Mouse (Mus musculus) lung, adult 18-20 months (tissue): ENCODE measurements around the gene Pik3r1.
A peak's percentile ranks its signal among the peaks of the same experiment; 100 is the strongest.

ENCODE experiments used
- DNase-seq, 2 experiments: peaks; one replicate each; pipeline ENCODE4 v3.0.0; 2022; ENCODE audit warnings: mixed read lengths in 2 of 2

Gene Pik3r1

DNA sequence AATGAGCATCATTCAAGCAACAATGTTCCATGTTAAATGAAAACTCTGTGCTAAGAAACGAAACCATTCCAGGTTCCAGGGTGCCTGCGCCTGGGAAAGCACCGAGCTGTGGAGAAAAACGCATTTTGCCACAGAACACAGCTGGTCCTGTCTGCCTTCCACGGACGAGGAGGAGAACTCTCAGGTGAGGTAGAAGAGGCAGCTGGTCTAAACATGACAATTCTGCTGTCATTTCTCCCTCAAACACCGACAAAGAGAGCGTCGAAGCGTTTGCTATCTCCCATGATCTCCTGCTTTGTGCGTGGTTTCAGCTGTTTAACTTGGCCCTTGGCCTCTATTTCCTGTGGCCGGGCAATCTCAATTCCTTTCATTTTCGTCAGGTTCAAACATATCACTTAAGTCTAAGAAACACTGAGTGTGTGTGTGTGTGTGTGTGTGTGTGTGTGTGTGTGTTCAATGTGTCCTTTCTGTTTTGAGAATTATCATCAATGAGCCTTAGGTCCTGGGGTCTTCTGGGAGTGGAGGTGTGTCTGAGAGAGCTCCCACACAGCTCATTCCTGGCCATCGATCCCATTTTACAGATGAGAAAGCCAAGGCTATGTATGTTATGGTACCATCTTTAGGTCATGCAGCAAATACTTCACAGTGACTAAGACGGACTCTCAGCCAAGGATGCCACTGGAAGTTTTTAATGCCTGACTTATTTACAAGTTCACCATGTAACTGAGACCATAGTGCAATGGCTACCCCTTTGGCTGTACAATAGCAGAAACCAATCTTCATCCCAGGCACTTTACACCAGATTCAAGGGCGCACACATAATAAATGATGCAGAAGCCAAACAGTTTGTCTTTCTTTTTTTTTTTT is 31.3 kb downstream of the Pik3r1 start:
- DNase-seq = no peak

DNA sequence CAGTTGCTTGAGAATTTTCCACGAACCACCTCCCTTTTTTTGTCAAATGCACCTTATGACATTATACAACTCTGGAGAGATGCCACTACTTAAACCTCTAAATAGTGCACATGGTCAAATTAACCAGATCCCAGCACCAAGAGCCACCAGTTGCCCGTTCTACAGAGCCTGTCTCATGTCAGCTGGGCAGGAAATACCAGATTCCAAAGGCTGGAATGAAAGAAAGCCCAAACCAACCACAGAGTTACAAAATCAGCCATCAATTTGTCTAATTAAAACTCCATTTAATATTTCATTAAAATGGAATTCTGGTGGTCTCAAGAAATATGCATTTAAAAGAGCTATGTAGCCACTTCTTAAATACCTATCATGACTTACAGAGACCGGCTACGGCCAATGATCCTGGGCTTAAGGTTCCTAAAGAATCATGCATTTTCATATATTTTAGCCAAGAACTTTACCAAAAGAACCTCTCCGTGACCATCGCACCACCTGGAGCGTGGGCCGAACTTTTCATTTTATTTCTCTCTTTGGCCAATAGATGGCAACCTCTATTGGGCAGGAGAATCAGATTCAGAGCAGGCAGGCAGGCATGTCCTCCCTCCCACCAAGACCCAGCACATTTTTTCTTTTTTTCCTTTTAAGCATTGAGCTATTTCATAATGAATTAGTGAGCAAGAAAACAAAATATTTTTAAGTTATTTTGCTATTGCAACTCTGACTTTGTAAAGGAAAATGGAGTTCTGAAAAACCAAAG is 32.5 kb downstream of the Pik3r1 start:
- DNase-seq = peak in 1 of 2 experiments; percentile 45

DNA sequence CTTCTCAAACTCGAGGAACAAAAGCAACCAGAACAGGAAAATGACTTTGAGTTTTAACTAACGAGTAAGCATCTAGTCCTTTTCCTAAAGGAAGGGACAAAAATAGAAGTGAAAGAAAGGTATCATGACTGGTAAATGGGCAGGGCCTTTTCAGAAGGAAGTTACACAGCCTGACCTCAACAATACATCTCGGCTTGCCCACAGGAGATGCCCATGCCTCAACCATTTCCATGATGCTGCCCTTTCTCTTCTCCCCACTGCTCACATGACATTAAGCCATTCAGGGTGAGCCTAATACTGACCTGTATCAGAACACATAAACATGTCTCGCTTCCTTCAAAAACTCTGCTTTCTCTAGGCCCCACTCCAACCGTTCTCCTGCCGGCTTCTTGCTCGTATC is 33.8 kb downstream of the Pik3r1 start:
- DNase-seq = no peak

DNA sequence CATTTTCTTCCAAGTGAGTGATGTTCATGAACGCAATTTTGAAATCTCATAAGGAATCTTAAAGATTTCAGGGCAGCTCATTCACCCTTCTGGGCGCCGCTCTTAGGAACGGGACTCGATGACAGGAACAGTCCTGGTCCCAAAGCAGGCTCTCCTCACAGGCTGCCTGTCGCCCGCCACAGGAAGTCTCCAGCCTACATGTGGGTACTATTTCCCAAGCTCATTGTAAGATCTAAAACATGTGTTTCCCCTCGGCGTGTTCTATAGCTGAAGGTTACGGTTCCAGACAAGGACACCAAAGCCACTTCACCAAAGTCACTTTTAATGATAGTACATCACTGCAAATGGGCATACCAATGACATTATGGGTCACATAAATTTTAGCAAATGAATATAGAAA is 35.3 kb downstream of the Pik3r1 start:
- no peak for DNase-seq

DNA sequence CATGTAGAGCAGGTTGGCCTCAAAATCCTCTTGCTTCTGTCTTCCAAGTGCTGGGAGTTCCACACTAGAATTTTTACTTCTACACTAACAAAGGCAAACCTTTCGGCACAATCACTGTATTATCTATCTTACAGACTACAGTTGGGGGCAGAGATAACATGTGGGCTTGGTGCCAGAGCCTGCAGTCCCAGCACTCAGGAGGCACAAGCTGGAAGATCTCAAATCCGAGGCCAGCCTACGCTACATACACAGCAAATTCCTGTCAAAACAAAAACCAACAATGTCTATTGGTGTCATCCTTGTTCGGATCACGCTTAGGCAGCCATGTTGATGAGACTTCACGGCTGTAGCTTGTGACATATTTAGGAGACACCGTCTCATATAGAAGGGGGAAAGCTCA is 36.2 kb downstream of the Pik3r1 start:
- DNase-seq = no peak

DNA sequence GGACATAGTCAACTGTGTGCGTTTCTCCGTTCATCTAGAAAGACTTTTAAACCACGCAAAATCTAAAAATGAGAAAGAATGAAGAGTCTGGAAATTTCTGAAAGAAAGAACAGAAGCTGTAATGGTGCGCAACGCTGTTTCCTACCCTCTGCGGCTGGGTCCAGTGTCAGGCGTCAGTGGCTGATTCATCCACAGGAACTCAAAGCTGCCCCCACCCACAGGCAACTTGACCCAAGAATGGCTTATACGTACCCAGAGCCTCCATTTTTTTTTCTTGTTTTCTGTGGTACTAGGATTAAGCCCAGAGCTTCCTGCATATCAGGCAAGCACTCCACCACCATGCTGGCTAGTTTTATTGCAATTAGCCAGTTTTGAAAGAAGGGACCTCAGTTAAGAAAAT is 37.7 kb downstream of the Pik3r1 start:
- no peak for DNase-seq

DNA sequence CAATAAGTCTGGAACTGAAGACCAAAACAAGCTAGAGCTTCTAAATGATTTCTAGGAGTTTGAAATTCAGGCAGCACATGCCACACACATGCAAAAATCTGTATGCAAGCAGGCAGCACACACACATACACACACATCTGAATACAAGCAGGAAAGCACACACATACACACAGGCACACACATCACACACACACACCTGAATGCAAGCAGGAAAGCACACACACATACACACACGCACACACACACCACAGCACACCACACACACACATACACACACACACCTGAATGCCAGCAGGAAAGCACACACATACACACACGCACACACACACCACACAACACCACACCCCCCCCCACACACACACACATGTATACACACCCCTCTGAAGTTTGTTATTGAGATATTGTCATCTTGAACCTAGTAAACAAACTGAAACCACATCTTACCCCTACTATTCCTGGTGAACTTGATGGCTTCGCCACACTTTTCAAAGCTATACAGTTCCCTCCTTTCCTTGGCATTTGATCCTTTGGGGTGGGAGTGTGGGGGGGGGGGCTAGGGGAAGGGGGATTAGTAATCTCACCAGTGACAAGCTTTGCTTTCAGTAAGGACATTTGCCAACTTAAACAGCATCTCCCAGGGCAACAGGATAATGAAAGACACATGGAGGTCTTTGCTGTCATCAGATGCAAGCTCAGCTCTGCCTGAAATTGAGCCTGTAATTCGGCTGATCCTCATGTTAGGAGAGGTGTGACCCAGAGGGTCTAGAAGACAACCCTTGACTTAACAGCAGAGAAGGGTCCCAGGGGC is 38.6 kb downstream of the Pik3r1 start:
- no peak for DNase-seq

DNA sequence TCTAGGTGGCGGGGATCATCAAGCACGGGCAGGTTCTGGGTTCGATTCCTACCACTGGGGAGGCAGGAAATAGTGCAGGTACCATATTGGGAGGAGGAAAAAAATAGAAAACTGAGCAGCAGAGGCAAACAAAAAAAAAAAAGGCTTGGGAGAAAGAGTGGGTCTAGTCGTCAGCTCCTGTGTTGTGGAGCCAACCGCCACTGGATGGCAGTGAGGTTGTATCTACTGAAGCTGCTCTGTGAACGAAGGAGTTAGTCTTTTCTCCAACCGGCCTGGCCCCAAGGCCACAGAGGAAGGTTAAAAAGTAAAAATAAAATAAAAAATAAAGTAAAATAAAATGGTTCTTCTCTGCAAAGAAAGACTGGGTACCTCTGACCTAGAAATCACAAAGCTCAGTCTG is 39.2 kb downstream of the Pik3r1 start:
- peak; percentile 39 to 49 for DNase-seq

DNA sequence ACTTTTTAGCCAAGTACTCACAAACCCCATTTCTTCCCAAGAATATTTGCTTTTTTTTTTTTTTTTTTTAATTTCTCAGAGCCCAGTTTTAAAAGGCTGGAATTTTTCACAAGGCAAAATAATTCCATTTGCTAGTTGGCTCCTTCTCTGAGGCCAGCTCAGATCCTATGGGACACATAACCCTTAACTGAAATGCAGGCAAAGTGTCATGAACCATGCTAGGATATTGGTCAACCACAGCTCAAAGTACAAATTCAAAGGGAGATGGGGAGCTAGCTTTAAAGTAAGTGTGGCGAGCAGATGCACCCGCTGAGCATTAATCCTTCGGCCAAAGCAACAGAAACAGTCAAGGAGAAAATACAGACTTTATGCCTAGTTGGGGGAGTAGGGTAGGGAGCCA is 39.7 kb downstream of the Pik3r1 start:
- DNase-seq = no peak

DNA sequence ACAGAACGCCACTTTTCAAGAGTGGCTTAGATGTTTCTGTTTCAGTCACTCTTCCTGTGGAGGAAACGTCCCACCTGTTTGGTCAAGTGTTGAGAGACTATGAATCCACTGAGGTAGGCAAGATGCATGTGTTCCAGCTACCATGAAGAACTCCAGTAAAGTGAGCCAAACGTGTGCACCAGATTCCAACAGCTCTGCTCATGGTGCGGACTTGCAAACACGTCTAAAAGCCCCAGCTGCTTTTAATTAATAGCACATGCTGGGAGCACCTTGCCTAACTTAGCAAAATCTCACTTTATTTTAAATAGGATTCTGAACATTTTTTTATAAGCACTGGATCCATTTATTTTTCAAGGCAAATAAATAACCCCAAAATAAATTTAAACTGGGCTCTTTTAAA is 40.2 kb downstream of the Pik3r1 start:
- DNase-seq = no peak

DNA sequence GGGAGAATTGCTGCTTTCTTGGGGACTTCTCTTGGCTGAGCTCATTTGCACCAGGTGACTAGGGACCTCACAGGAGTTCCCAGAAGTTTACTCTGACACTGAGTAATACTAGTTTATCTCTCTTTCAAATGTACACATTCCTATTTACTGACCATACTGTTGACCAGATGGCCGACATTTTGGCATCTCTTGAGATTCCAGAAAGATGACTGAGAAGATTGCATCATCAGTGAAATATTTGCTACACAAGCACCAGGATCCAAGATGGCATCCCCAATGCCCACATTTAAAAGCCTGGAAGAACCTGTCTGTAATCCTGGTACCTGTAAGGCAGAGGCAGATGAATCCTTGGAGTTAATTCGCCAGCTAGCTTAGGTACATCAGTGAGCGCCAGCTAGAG is 41.1 kb downstream of the Pik3r1 start:
- DNase-seq = no peak

DNA sequence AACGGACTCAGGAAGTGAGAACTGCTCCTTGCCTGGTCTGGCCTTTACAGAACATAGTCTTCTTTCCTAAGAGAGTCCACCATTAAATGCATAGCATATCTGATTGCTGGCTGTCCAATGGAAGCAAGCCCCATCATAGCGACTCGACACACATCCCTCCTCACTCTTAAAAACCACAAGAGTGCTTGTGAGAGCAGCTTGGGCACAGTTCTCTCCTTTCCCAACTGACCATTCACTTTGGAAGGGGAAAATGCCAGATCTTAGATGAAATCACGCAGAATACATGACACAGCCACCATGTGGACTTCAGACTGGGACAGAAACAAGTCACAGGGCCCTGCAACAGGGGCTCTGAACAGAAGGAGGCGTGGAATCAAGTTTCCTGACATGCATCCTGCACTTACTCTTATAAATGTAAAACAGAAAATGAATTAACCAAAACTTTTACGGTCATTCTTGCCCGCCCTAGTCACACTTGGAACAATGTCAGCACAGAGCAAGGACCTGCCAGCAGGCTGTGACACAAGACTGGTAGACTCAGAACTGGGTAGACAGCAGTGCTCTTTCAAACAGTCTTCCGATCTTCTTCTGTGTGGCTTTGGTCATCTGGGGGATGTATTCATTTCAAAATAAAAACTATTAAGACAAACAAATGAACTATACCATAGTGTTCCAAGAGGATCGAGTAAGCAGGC is 46.0 kb downstream of the Pik3r1 start:
- DNase-seq = no peak

DNA sequence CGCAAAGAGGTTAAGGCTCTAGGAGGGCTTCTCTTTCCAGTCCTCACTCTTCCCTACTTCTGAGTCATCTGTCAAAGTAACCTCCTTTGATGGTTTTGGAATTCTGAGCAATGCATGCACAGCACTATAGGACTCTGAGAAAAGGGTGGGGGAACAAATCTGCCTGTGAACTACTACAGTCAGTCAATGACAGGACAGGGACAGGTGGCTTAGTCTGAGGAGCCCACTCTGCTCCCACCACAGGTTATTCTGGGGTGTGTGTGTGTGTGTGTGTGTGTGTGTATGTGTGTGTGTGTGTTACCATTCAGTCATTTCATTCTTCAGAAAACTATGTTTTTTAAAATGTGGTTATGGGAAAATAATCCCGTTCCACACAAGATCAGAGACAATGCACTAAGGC is 46.9 kb downstream of the Pik3r1 start:
- DNase-seq = no peak

DNA sequence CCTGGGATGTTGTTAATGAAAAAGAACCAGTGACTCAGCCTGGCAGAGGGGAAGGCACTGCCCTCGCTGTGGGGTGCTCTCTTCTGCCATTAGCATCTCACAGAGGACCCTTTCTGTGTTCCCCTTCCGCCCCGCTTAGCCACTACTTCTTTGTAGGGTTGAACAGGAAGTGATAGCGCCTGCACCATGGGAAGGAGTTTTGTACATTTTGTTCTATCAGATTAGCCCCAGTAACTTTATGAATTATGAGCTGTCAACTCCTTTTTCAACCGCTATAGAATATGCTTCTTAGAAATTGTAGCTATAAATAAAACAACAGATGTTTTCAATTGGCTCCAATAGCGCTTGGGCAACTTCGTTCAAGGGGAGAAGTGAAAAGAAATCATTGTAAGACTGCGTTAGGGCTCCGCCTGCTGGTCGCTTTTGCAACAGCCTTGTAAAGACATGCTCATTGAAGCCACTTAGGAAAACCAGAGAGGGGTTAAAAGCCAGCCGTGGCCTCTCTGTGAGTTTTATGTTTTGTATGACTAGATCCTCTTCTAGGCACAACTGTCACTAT is 48.6 kb downstream of the Pik3r1 start:
- peak; percentile 77 to 80 for DNase-seq

DNA sequence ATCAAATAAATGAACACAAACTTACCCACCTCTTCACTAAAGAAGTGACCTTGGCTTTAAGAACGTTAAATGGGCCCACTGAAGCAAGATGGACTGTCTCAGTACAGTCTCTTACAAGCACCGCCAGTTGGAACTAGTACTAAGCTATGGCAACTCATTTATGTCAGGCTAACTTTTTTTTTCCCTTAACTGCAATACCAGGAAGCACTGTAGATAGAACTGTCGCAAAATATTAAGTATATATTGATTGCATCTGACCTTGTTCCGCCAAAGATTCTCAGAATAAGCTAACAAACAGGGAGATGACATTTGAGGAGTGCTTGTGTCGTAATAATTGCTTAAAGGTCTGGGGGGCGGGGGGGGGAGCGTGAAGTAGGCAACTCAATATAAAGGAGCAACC is 49.3 kb downstream of the Pik3r1 start:
- no peak for DNase-seq

DNA sequence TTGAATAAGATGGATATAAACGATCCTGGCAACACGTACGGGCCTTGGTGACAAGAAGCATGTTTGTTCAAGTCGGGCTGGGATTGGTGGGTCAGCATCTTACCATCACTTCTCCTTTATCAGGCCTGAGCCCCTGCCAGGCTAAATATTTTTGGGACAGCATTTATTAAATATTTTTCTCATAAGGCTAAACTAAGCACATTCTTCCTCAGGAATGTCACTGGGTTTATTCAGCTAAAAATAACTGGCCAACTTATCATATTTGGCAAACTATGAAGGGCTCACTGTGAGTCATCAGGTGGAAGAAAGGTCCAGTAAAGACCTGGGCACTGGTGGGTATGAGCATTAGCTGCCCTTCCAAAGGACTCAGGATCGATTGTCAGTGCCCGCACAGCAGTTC is 50.2 kb downstream of the Pik3r1 start:
- no peak for DNase-seq

DNA sequence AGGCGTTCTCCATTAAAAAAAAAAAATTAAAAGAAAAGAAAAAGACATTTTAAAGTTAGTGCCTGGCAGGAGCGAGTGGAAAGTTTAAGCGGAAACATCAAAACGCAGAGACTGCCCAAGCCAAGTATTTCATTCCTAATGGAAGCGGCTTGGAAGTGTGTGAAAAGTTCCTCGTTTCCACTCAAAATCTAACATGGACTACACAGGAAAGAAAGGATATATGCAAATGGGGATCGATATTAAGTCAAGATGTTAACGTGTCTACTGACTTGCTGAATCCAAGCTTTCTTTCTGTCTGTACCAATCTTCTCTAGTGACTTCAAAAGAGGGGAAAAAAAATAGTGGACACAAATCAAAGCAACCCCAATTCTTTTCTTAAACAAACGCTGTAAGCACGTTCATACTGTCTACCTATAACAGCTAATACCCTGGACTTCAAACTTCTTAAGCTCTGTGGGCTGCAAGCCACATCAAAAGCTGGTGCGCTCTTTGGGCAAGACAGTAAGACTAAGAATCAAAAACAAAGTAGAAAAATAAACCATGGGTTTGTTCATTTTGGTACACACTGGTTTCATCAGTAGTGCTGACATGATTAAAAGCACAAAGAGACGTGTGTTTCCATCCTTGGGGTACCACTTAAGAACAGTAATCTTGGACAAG is 54.5 kb downstream of the Pik3r1 start:
- no peak for DNase-seq

DNA sequence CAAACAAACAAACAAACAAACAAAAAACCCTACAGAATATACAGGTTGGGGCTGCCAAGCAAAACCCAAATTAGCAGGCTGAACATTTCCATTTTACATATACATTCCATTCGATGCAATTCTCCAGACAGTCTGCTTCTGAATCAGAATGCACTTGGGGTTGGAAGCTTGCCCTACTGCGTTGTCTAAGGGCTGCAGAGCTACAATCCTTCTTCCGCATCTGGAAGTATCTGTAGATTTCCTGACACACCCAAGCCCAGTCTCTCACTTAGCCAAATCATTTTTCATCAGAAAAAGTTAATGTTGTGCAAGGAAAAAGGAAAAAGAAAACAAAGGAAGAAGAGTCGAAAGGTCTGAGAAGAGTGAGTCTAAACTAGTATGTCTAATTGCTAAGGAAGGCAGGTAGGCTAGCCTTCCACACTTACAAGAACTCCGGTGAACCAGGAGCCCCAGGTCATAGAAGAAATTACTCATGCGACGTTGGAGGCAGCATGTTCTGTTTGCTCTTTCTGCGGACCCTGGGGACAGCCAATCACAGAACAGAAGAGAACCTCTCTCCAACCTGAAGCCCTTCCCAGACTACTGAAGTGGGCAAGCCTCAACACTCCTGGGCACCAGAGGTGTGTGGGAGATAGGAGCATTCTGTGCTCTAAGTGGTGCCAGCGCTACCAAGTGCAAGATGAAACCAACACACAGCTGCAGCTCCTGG is 55.1 kb downstream of the Pik3r1 start:
- no peak for DNase-seq

DNA sequence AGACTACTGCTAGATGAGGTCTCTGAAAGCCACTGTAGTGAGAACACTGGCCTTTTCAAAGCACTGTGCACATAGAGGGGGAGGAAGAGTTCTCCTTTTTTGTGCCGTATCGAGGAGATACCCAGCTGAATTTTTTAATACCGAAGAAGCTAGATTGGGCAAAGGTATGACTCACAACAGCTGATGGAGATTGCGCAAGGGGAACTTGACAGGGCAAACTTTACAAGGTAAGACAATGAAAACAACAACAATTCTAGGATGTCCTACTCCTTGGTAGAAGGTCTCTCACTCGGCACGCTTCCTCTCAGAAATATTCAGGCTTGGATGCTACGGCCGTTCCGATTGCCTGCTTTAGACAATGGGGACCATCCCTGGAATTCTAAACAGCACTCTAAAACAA is 55.9 kb downstream of the Pik3r1 start:
- no peak for DNase-seq

DNA sequence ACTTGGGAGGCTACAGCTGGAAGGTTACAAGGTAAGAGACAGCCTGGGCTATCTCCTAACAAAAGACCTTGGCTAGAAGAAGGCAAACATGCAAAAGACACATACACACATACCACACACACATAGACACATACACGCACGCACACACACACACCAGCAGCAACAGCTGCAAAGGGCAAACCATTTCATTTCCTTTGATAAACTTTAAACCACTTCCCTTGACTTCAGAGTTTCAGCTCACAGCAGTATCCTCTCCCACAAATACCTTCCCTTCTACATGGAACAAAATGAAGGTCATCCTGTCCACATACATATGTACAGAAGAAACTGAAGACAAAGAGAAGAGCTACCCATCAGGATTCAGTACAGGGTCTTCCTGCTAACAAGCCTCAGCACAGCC is 56.7 kb downstream of the Pik3r1 start:
- no peak for DNase-seq

DNA sequence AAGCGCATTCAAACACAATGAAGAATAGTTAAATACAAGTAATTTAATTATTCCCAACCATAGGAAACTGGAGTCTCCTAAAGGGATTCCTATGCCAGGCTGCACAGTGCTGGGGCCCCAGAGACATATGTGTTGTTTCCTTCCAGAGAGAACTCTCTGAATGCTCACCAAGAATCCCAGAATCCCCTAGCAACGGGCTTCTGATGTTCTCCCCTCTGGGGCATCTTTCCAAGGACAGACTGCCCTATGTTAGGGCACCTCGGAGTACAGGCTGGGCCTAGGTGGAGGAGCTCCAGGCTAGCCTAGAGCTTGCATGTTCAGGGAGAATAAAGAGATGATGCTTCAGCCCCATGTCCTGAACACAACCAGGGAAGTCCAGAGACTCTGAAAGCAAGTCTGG is 58.2 kb downstream of the Pik3r1 start:
- DNase-seq = no peak
